ENCODE assay signal across 8 mouse cellular contexts in the genomic region with DNA sequence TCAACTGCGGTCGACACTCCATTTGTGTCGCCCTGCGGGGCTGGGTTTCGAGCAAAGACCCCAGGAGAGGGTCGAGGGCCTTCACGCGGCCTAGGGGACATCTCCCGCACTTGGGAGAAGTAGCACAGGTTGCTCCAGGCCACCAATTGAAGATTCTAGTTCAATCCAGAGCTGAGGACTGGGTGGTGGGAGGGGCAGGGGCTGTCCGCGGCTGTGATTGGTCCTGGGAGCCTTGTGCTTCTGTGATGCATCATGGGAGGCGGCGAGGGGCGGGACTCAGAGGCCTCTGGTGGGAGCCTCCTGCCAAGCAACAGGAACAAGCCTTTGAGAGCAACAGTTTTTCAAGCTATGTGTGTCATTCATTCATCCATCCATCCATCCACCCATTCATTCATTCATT.
A peak's percentile ranks its signal among the peaks of the same experiment; 100 is the strongest.
DNase-seq lines count a peak whose midpoint lies in the region; ATAC-seq and TF ChIP-seq lines count a peak whose summit lies in the region.

No protein-coding gene starts in this region.

- peak; percentile 67 for DNase-seq in kidney, postnatal 0 days (ENCODE audit: low spot score)
- DNase-seq in kidney, adult 2 months = no peak
- DNase-seq in NIH3T3 (ENCODE audit: low read depth) = peak; percentile 23
- DNase-seq in embryonic facial prominence, embryonic 11.5 days (ENCODE audit: low spot score) = peak; percentile 63
- DNase-seq in limb, embryonic 11.5 days (ENCODE audit: low spot score) = peak; percentile 65
- DNase-seq in yolk sac, embryonic 10.5 days (ENCODE audit: low spot score) = peak; percentile 54
- no peak for DNase-seq in left cerebral cortex, adult 8-10 months (ENCODE audit: low spot score in 2 of 2)

- no peaks in the 10 kb centered on the region for H3K9me3 ChIP-seq in kidney, postnatal 0 days (replicated peaks; ENCODE audit: low read length)
- H3K9me3 ChIP-seq in embryonic facial prominence, embryonic 11.5 days (replicated peaks; ENCODE audit: control insufficient read depth, low read length) = no peaks in the 10 kb centered on the region
- no peaks in the 10 kb centered on the region for H3K9me3 ChIP-seq in limb, embryonic 11.5 days (ENCODE audit: control insufficient read depth, low read length)

- TF ChIP-seq CTCF in kidney, postnatal 0 days (IDR thresholded peaks at IDR 0.05; ENCODE audit: low read depth) = no peak
- no peak for TF ChIP-seq CTCF in kidney, adult 2 months (conservative IDR thresholded peaks at IDR 0.05; ENCODE audit: insufficient read depth, insufficient read length, low read depth, low read length)

- no peak overlapping the region for H3K4me3 ChIP-seq in kidney, postnatal 0 days (replicated peaks; ENCODE audit: low read depth, low read length)
- H3K4me3 ChIP-seq in kidney, adult 2 months (ENCODE audit: insufficient read depth, low read depth, low read length) = no peak overlapping the region
- H3K4me3 ChIP-seq in embryonic facial prominence, embryonic 11.5 days (ENCODE audit: low read depth, low read length) = no peak overlapping the region
- H3K4me3 ChIP-seq in limb, embryonic 11.5 days (ENCODE audit: low read depth, low read length) = no peak overlapping the region

- H3K27me3 ChIP-seq in kidney, postnatal 0 days (ENCODE audit: insufficient read depth, low read length) = no peaks in the 10 kb centered on the region
- H3K27me3 ChIP-seq in kidney, adult 2 months (replicated peaks; ENCODE audit: control insufficient read depth, insufficient read depth, low read length) = no peaks in the 10 kb centered on the region
- H3K27me3 ChIP-seq in embryonic facial prominence, embryonic 11.5 days (ENCODE audit: control insufficient read depth, insufficient read depth, low read length) = no peaks in the 10 kb centered on the region
- H3K27me3 ChIP-seq in limb, embryonic 11.5 days (ENCODE audit: control insufficient read depth, insufficient read depth, low read length) = no peaks in the 10 kb centered on the region

- no peak for TF ChIP-seq POLR2A in kidney, adult 2 months (IDR thresholded peaks at IDR 0.05; ENCODE audit: low read depth, low read length)

- ATAC-seq in kidney, postnatal 0 days (replicated peaks; ENCODE audit: low FRiP score, low read depth) = peak; percentile 77
- ATAC-seq in embryonic facial prominence, embryonic 11.5 days (replicated peaks; ENCODE audit: insufficient number of reproducible peaks, low FRiP score, low TSS enrichment, low read depth) = 0 out of 2 replicates have a peak, but pooled peaks have one; percentile 33
- ATAC-seq in limb, embryonic 11.5 days (ENCODE audit: insufficient number of reproducible peaks, low FRiP score, low TSS enrichment, low read depth) = 0 out of 2 replicates have a peak, but pooled peaks have one; percentile 26
- ATAC-seq in monocyte, adult 5-6 weeks (replicated peaks; ENCODE audit: insufficient number of reproducible peaks, low FRiP score, low TSS enrichment, poor library complexity, severe bottlenecking) = no peak

- 62% methylated on average over 14 of the region's 14 CpGs for WGBS in kidney, postnatal 0 days
- WGBS in kidney, adult 2 months = 69% methylated on average over 14 of the region's 14 CpGs
- WGBS in embryonic facial prominence, embryonic 11.5 days = 49% methylated on average over 14 of the region's 14 CpGs
- 44% methylated on average over 14 of the region's 14 CpGs for WGBS in limb, embryonic 11.5 days

- no peaks in the 10 kb centered on the region; the same call in 1 of the 2 replicates for H3K4me1 ChIP-seq in kidney, postnatal 0 days (replicated peaks; ENCODE audit: insufficient read depth, low read length)
- H3K4me1 ChIP-seq in kidney, adult 2 months (ENCODE audit: control insufficient read depth, insufficient read depth, low read length) = no peaks in the 10 kb centered on the region
- no peaks in the 10 kb centered on the region for H3K4me1 ChIP-seq in embryonic facial prominence, embryonic 11.5 days (ENCODE audit: control insufficient read depth, insufficient read depth, low read length)
- peaks cover 4% of the 10 kb centered on the region; the same call in 1 of the 2 replicates for H3K4me1 ChIP-seq in limb, embryonic 11.5 days (ENCODE audit: control insufficient read depth, insufficient read depth, low read length)

- no peak overlapping the region for H3K9ac ChIP-seq in kidney, postnatal 0 days (ENCODE audit: low read depth, low read length)
- no peak overlapping the region for H3K9ac ChIP-seq in embryonic facial prominence, embryonic 11.5 days (replicated peaks; ENCODE audit: low read length)
- 0 out of 2 replicates have a peak overlapping the region, but pooled peaks have one; percentile 17 for H3K9ac ChIP-seq in limb, embryonic 11.5 days (ENCODE audit: low read length)

- no peaks in the 10 kb centered on the region for H3K36me3 ChIP-seq in kidney, postnatal 0 days (ENCODE audit: insufficient read depth, low read length)
- no peaks in the 10 kb centered on the region for H3K36me3 ChIP-seq in kidney, adult 2 months (ENCODE audit: control insufficient read depth, insufficient read depth, low read length)
- no peaks in the 10 kb centered on the region for H3K36me3 ChIP-seq in embryonic facial prominence, embryonic 11.5 days (replicated peaks; ENCODE audit: control insufficient read depth, insufficient read depth, low read depth, low read length)
- no peaks in the 10 kb centered on the region for H3K36me3 ChIP-seq in limb, embryonic 11.5 days (ENCODE audit: control insufficient read depth, insufficient read depth, low read length)

- no peak overlapping the region for H3K27ac ChIP-seq in kidney, postnatal 0 days
- H3K27ac ChIP-seq in kidney, adult 2 months (ENCODE audit: insufficient read depth, low read depth, low read length) = no peak overlapping the region
- H3K27ac ChIP-seq in embryonic facial prominence, embryonic 11.5 days (replicated peaks; ENCODE audit: low read depth, low read length) = no peak overlapping the region
- no peak overlapping the region for H3K27ac ChIP-seq in limb, embryonic 11.5 days (replicated peaks; ENCODE audit: low read depth, low read length)

- H3K4me2 ChIP-seq in kidney, postnatal 0 days (ENCODE audit: low read length) = peak overlapping the region; percentile 13; the same call in 1 of the 2 replicates
- peak overlapping the region; percentile 19 for H3K4me2 ChIP-seq in embryonic facial prominence, embryonic 11.5 days (ENCODE audit: low read depth, low read length)
- peak overlapping the region; percentile 29; the same call in 1 of the 2 replicates for H3K4me2 ChIP-seq in limb, embryonic 11.5 days (ENCODE audit: low read depth, severe bottlenecking)

Comparison
In these comparisons a context has a peak if more than half of its experiments do, and no peak if none do; other contexts are left out.
1. DNase-seq: peak in kidney, postnatal 0 days (single experiment), NIH3T3 (single experiment), embryonic facial prominence, embryonic 11.5 days (single experiment), limb, embryonic 11.5 days (single experiment) and yolk sac, embryonic 10.5 days (single experiment); none in kidney, adult 2 months (single experiment) and left cerebral cortex, adult 8-10 months (0 of 2).
2. Peak in every context shown above with its lines, with median percentiles within 50 percentile points of each other: H3K4me2 ChIP-seq.